Mouse (Mus musculus): ENCODE results near the gene Erich2.

- TF ChIP-seq CTCF (IDR thresholded peaks at IDR 0.05; ENCODE audit: low read depth) = no peak
- no peak for TF ChIP-seq EP300 (optimal IDR thresholded peaks at IDR 0.05)
Measured at GRCm38 (mm10) chr2:70566603-70566981, 58.0 kb downstream of the Erich2 start.
